Mouse (Mus musculus): ENCODE results near the gene Wdr48.

Gene Wdr48

GRCm38 (mm10) chr9:119925120-119925657, 30.5 kb downstream of the Wdr48 start:
- no peak for DNase-seq (ENCODE audit: low spot score in 2 of 2)

- no peak for DNase-seq (ENCODE audit: low spot score in 2 of 2)
Measured at GRCm38 (mm10) chr9:119925729-119926128, 31.1 kb downstream of the Wdr48 start.

- no peak for DNase-seq (ENCODE audit: low spot score in 2 of 2)
Measured at GRCm38 (mm10) chr9:119926497-119926896, 31.8 kb downstream of the Wdr48 start.

DNA sequence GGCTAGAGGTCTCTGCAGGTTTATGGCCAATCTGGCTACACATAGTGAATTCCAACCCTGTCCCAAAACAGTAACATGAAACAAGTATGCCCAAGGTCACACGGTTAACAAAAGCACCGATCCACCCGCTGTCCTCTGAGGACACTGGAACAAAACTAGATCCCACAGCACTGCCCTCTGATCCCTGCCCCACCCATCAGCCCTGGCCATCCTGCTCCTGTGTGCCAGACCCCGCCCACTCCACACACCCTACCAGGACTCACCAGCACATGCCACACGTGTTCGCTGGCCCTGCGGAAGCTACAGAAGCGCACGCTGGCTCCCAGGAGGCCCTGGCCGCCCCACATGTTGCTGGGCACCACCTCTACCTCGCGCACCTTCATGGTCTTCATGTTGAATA, 37.7 kb downstream of the Wdr48 start:
- DNase-seq (ENCODE audit: low spot score in 2 of 2), result no peak

- no peak for DNase-seq (ENCODE audit: low spot score in 2 of 2)
Measured at GRCm38 (mm10) chr9:119933675-119934074, 39.0 kb downstream of the Wdr48 start.

DNA sequence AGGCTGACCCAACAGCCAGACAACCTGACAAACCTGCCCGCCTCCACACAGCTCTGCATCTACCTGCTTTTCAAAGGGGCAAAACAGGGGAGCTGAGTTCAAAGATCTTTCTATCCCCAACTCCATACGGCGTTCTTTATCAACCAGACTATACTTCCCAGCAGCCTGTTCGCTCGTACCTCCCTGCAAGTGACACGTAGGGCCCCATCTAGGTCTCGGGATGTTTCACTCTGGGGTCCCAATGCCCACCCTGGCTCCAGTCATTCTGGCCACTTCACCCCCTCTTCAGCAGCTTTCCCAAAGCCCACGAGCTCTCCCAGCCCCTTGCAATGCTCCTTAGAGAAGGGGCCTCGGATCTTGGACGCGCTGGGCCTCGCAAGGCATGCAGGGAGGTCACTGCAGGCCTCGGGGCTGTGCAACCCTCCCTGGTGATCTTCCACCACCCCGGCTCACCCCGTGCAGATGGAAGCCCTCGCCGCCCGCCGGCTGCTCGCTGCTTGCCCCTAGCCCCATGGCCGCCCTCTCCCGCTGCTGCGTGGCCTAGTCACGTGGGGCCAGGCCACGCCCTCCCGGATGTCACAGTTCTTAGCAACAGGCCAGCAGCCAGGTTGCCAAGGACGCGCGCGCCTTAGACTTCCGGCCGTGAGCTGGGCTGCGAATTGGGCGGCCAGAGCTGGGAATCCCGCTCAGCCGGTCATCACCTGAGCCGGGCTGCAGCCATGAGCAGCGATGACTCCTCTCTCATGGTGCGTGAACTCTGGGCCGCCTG, 42.5 kb downstream of the Wdr48 start, which contains the start of the genes Gorasp1 and Ttc21a:
Gene Gorasp1, minus strand, starts transcription at position 561 of the 769 bp plus-strand sequence.
Gene Ttc21a, plus strand, starts transcription at position 602 of the 769 bp plus-strand sequence.
- peak; percentile 87 to 90 for DNase-seq (ENCODE audit: low spot score in 2 of 2)

GRCm38 (mm10) chr9:119938496-119938895, 43.8 kb downstream of the Wdr48 start:
- no peak for DNase-seq (ENCODE audit: low spot score in 2 of 2)

- DNase-seq (ENCODE audit: low spot score in 2 of 2), result no peak
Measured at GRCm38 (mm10) chr9:119939646-119940045, 45.0 kb downstream of the Wdr48 start.

DNA sequence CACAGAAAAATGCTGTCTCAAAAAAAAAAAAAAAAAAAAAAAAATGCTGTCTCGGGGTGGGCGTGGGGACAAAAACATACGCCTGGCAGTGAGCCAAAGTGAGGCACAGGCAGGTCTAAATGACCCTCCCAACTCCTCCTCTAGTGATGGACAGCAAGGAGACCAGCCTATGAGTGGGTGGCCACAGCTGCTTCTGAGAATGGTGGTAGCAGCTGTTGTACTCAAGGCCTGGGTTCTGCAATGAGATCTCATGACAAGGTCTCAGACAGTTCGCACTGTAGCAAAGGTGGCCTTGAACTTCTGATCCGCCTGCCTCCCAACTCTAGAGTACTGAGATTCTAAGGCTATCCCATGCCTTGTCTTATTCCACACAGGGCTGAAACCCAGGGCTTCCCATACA, 46.7 kb downstream of the Wdr48 start:
- DNase-seq (ENCODE audit: low spot score in 2 of 2), result no peak

- no peak for DNase-seq (ENCODE audit: low spot score in 2 of 2)
Measured at GRCm38 (mm10) chr9:119941861-119942260, 47.2 kb downstream of the Wdr48 start.

GRCm38 (mm10) chr9:119943326-119943725, 48.6 kb downstream of the Wdr48 start:
- DNase-seq (ENCODE audit: low spot score in 2 of 2), result no peak

DNA sequence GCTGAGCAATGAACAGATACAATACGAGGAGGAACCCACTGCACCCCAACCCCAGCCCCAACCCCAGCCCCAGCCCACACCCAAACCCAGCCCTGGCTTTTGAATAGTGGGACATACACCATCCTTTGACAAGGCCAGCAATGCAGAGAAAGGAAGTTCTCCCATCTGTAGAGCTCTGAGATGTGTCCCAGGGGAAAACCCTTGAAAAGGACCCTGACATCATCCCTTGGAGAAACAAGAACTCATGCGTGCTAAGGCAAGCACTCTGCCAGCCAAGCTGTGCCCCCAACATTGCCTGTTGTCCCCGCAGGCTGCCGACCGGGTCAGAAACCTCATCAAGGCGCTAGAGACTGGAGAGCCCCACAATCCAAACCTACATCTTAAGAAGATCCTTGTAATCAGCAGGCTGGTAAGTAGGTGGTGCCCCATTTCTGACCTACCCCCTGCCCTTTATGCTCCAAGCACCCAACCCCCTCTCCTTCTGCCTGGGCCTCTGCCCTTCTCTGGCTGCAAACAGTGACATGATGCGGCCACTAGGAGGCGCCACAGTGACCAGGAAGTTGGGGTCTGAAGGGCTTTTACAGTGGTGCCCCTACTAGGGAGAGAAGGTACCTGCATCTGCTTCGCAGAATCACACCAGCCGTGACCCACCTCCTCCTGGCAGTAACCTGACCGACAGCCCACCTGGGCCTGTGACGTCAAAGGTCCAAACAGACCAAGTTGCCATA, 50.7 kb downstream of the Wdr48 start:
- DNase-seq (ENCODE audit: low spot score in 2 of 2), result no peak

DNA sequence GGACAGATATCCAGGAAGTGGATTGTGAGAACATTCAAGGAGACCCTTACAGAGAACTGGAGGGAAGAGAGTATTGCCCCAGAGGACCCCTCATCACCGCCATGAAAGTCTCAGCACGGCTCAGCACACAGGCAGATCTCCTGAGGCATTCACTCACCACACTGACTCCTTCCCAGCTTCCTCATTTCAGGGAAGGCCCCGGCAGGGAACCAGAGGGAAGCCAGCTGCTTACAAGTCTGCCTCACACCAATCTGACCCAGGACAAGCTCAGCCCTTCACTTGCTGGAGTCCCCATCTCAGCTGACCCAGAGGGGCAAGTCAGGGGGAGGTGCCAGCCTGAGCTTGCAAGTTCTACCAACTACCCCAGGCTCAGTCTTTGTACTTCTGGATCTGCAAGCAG, 54.1 kb downstream of the Wdr48 start:
- no peak for DNase-seq (ENCODE audit: low spot score in 2 of 2)

- DNase-seq (ENCODE audit: low spot score in 2 of 2), result no peak
Measured at GRCm38 (mm10) chr9:119950434-119950833, 55.8 kb downstream of the Wdr48 start.

GRCm38 (mm10) chr9:119951388-119951787, 56.7 kb downstream of the Wdr48 start:
- DNase-seq (ENCODE audit: low spot score in 2 of 2), result no peak

DNA sequence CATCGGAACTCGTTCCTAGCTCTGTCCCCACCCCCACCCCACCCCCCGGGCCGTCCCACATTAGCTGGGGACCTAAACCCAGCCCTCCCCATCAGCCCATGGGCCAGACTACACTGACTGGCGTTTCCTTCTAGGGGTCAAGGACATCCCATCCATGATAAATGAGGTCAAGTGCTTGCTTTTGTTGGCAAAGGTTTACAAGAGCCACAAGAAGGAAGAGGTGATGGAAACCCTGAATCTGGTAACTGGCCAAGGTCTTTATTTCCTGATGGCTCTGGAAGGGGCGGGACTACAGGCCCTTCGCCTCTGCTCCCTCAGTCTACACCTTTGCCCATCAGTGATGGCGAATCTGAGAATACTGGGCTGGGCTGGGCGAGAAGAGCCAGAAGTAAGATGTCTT, 64.2 kb downstream of the Wdr48 start:
- no peak for DNase-seq (ENCODE audit: low spot score in 2 of 2)

GRCm38 (mm10) chr9:119962216-119962615, 67.5 kb downstream of the Wdr48 start:
- no peak for DNase-seq (ENCODE audit: low spot score in 2 of 2)

- DNase-seq (ENCODE audit: low spot score in 2 of 2), result no peak
Measured at GRCm38 (mm10) chr9:119962987-119963667, 68.4 kb downstream of the Wdr48 start.

GRCm38 (mm10) chr9:119964206-119964605, 69.5 kb downstream of the Wdr48 start:
- DNase-seq (ENCODE audit: low spot score in 2 of 2), result no peak

GRCm38 (mm10) chr9:119965186-119965585, 70.5 kb downstream of the Wdr48 start:
- no peak for DNase-seq (ENCODE audit: low spot score in 2 of 2)

- no peak for DNase-seq (ENCODE audit: low spot score in 2 of 2)
Measured at GRCm38 (mm10) chr9:119966221-119966910, 71.7 kb downstream of the Wdr48 start.

GRCm38 (mm10) chr9:119969811-119970210, 75.1 kb downstream of the Wdr48 start:
- no peak for DNase-seq (ENCODE audit: low spot score in 2 of 2)
